Mouse (Mus musculus): ENCODE results near the gene Fgd5.
A peak's percentile ranks its signal among the peaks of the same experiment; 100 is the strongest.
"Not testable (repeated sequence)": the region's sequence is repeated elsewhere in the genome, so short reads cannot be mapped to it uniquely, and the experiment has no call there.

Fgd5 gene

GRCm38 (mm10) chr6:91978371-91979300 is at the start of gene Fgd5:
TSS of gene Fgd5 (plus strand) at chr6:91978878.
- DNase-seq (ENCODE audit: low read depth), result no peak

GRCm38 (mm10) chr6:91931231-91931630 is 47.4 kb upstream of the Fgd5 start:
- DNase-seq (ENCODE audit: low read depth), result no peak

GRCm38 (mm10) chr6:91938491-91938890 is 40.2 kb upstream of the Fgd5 start:
- DNase-seq (ENCODE audit: low read depth), result no peak

- DNase-seq (ENCODE audit: low read depth), result no peak
Measured at GRCm38 (mm10) chr6:91948426-91948825, 30.3 kb upstream of the Fgd5 start.

GRCm38 (mm10) chr6:91958015-91958414 is 20.7 kb upstream of the Fgd5 start:
- DNase-seq (ENCODE audit: low read depth), result not testable (repeated sequence)

- no peak for DNase-seq (ENCODE audit: low read depth)
Measured at GRCm38 (mm10) chr6:91960028-91960811, 18.5 kb upstream of the Fgd5 start.

GRCm38 (mm10) chr6:91963429-91963828 is 15.2 kb upstream of the Fgd5 start:
- no peak for DNase-seq (ENCODE audit: low read depth)

- no peak for DNase-seq (ENCODE audit: low read depth)
Measured at GRCm38 (mm10) chr6:91965060-91965459, 13.6 kb upstream of the Fgd5 start.

- DNase-seq (ENCODE audit: low read depth), result no peak
Measured at GRCm38 (mm10) chr6:91966006-91966405, 12.7 kb upstream of the Fgd5 start.

GRCm38 (mm10) chr6:91972201-91972646 is 6.5 kb upstream of the Fgd5 start:
- DNase-seq (ENCODE audit: low read depth), result no peak

GRCm38 (mm10) chr6:91973972-91974371 is 4.7 kb upstream of the Fgd5 start:
- DNase-seq (ENCODE audit: low read depth), result no peak

GRCm38 (mm10) chr6:91979301-91979996 is 771 bp downstream of the Fgd5 start:
- no peak for DNase-seq (ENCODE audit: low read depth)

GRCm38 (mm10) chr6:91980011-91980410 is 1.3 kb downstream of the Fgd5 start:
- DNase-seq (ENCODE audit: low read depth), result no peak

GRCm38 (mm10) chr6:91990101-91990500 is 11.4 kb downstream of the Fgd5 start:
- DNase-seq (ENCODE audit: low read depth), result no peak

- DNase-seq (ENCODE audit: low read depth), result no peak
Measured at GRCm38 (mm10) chr6:91992823-91993222, 14.1 kb downstream of the Fgd5 start.

- peak; percentile 37 for DNase-seq (ENCODE audit: low read depth)
Measured at GRCm38 (mm10) chr6:91993795-91994505, 15.3 kb downstream of the Fgd5 start.

- DNase-seq (ENCODE audit: low read depth), result no peak
Measured at GRCm38 (mm10) chr6:91996072-91996471, 17.4 kb downstream of the Fgd5 start.

- DNase-seq (ENCODE audit: low read depth), result no peak
Measured at GRCm38 (mm10) chr6:92002558-92003285, 24.0 kb downstream of the Fgd5 start.

GRCm38 (mm10) chr6:92003646-92004045 is 25.0 kb downstream of the Fgd5 start:
- DNase-seq (ENCODE audit: low read depth), result no peak

GRCm38 (mm10) chr6:92004137-92004805 is 25.6 kb downstream of the Fgd5 start:
- DNase-seq (ENCODE audit: low read depth), result no peak
